Comparison of ENCODE assay signal across 26 mouse cellular contexts in the genomic region with DNA sequence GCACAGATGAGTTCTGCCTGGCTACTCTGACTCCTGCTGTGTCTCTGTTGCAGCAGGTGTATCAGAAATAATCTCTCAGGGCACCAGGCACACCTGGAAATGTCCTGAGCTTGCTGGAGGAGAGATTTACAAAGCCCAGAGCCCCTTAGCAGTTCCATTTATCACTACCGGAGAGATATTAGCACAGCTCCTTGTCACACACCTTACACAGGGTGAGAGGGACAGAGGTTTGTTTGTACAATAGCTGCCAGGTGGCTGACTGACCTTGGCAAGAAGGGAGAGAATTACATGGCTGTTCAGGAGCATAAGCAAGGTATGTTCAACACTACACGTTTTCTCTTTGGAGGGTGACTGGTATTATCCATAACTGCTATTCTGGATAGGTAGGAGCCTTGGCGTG. TPM values are rescaled to one million over a fixed set of nuclear protein-coding genes. Genes with fewer than 3 reads are reported as not detected.
DNase-seq lines count a peak whose midpoint lies in the region; ATAC-seq and TF ChIP-seq lines count a peak whose summit lies in the region.
"Had no signal": no experiment of that assay in that cellular context is flagged by ENCODE, and none has a peak within 500 bp of the region (broad histone marks: within the 10 kb centered on the region; RNA-seq: fewer than 3 reads in every experiment).

No protein-coding gene starts in this region.

- no peak overlapping the region for H3K4me3 ChIP-seq in intestine, embryonic 15.5 days (replicated peaks)
- H3K4me3 ChIP-seq in intestine, postnatal 0 days (ENCODE audit: low read depth, low read length) = no peak overlapping the region
- H3K4me3 ChIP-seq in intestine, embryonic 16.5 days (ENCODE audit: low read length) = no peak overlapping the region
- no peak overlapping the region for H3K4me3 ChIP-seq in stomach, embryonic 16.5 days (replicated peaks; ENCODE audit: low read length)
- H3K4me3 ChIP-seq: embryonic facial prominence, embryonic 13.5 days; embryonic facial prominence, embryonic 15.5 days; erythroblast, embryonic 14.5 days; forebrain, embryonic 10.5 days; forebrain, embryonic 12.5 days had no signal

- no peak overlapping the region for H3K9ac ChIP-seq in intestine, embryonic 15.5 days
- H3K9ac ChIP-seq in intestine, postnatal 0 days (ENCODE audit: low read depth, low read length) = no peak overlapping the region
- no peak overlapping the region for H3K9ac ChIP-seq in intestine, embryonic 16.5 days (ENCODE audit: low read depth, low read length)
- no peak overlapping the region for H3K9ac ChIP-seq in stomach, embryonic 16.5 days (ENCODE audit: low read length)
- H3K9ac ChIP-seq: embryonic facial prominence, embryonic 13.5 days; embryonic facial prominence, embryonic 15.5 days; forebrain, embryonic 12.5 days had no signal

- peaks cover 5% of the 10 kb centered on the region for H3K4me1 ChIP-seq in intestine, embryonic 15.5 days (replicated peaks)
- peaks cover 3% of the 10 kb centered on the region; the same call in 1 of the 2 replicates for H3K4me1 ChIP-seq in intestine, postnatal 0 days (replicated peaks; ENCODE audit: control insufficient read depth, insufficient read depth, low read length)
- peaks cover 6% of the 10 kb centered on the region; the same call in 1 of the 2 replicates for H3K4me1 ChIP-seq in intestine, embryonic 16.5 days (ENCODE audit: control insufficient read depth, insufficient read depth, low read length)
- H3K4me1 ChIP-seq in stomach, embryonic 16.5 days (ENCODE audit: control insufficient read depth, insufficient read depth, low read length) = peaks cover 4% of the 10 kb centered on the region

- no peaks in the 10 kb centered on the region for H3K9me3 ChIP-seq in intestine, embryonic 15.5 days
- H3K9me3 ChIP-seq in intestine, postnatal 0 days (ENCODE audit: control insufficient read depth) = no peaks in the 10 kb centered on the region
- H3K9me3 ChIP-seq in intestine, embryonic 16.5 days (ENCODE audit: control insufficient read depth, low read length) = no peaks in the 10 kb centered on the region
- H3K9me3 ChIP-seq in stomach, embryonic 16.5 days (replicated peaks; ENCODE audit: control insufficient read depth, low read length) = no peaks in the 10 kb centered on the region
- H3K9me3 ChIP-seq: embryonic facial prominence, embryonic 13.5 days; embryonic facial prominence, embryonic 15.5 days; forebrain, embryonic 10.5 days; forebrain, embryonic 12.5 days; G1E had no signal

- peak overlapping the region; percentile 36; the same call in 1 of the 2 replicates for H3K27ac ChIP-seq in intestine, embryonic 15.5 days
- H3K27ac ChIP-seq in intestine, postnatal 0 days (ENCODE audit: low read depth, low read length) = no peak overlapping the region
- H3K27ac ChIP-seq in intestine, embryonic 16.5 days (ENCODE audit: low read length) = no peak overlapping the region; the same call in 1 of the 2 replicates
- peak overlapping the region; percentile 3; the same call in 1 of the 2 replicates for H3K27ac ChIP-seq in stomach, embryonic 16.5 days (ENCODE audit: low read length)
- H3K27ac ChIP-seq: embryonic facial prominence, embryonic 13.5 days; embryonic facial prominence, embryonic 15.5 days; forebrain, embryonic 10.5 days; forebrain, embryonic 12.5 days had no signal

- DNase-seq in neural tube, embryonic 10.5 days (ENCODE audit: extremely low spot score, low spot score) = no peak
- DNase-seq: adrenal gland, adult 8-10 months; adrenal gland, postnatal 14 days; adrenal gland, postnatal 36 days; B cell, adult 2 months; cerebellum, adult 11-12 months; cerebellum, adult 9-11 months; cerebellum, postnatal 14 days; cerebellum, postnatal 36 days; embryo, embryonic 11 days had no signal

- no peaks in the 10 kb centered on the region for H3K36me3 ChIP-seq in intestine, embryonic 15.5 days
- 0 out of 2 replicates have a peak, but pooled peaks cover 4% of the 10 kb centered on the region for H3K36me3 ChIP-seq in intestine, postnatal 0 days (ENCODE audit: control insufficient read depth, insufficient read depth)
- H3K36me3 ChIP-seq in intestine, embryonic 16.5 days (ENCODE audit: control insufficient read depth, insufficient read depth, low read length) = no peaks in the 10 kb centered on the region
- no peaks in the 10 kb centered on the region for H3K36me3 ChIP-seq in stomach, embryonic 16.5 days (ENCODE audit: control insufficient read depth, insufficient read depth, low read length)
- H3K36me3 ChIP-seq: G1E had no signal

- H3K27me3 ChIP-seq in intestine, embryonic 15.5 days (replicated peaks) = no peaks in the 10 kb centered on the region
- no peaks in the 10 kb centered on the region for H3K27me3 ChIP-seq in intestine, postnatal 0 days (replicated peaks; ENCODE audit: control insufficient read depth, insufficient read depth, low read length)
- no peaks in the 10 kb centered on the region for H3K27me3 ChIP-seq in intestine, embryonic 16.5 days (replicated peaks; ENCODE audit: control insufficient read depth, insufficient read depth, low read length)
- H3K27me3 ChIP-seq in stomach, embryonic 16.5 days (ENCODE audit: control insufficient read depth, insufficient read depth, low read length) = no peaks in the 10 kb centered on the region
- H3K27me3 ChIP-seq: CH12.LX; embryonic facial prominence, embryonic 13.5 days; embryonic facial prominence, embryonic 15.5 days; forebrain, embryonic 12.5 days; Patski had no signal

- no peak for TF ChIP-seq CTCF in intestine, postnatal 0 days (IDR thresholded peaks at IDR 0.05; ENCODE audit: low read depth)

- peak; percentile 51 for ATAC-seq in intestine, embryonic 15.5 days
- ATAC-seq in intestine, postnatal 0 days = no peak
- peak; percentile 68 for ATAC-seq in intestine, embryonic 16.5 days
- peak; percentile 73 for ATAC-seq in stomach, embryonic 16.5 days (ENCODE audit: insufficient read depth, low FRiP score)
- ATAC-seq: activated CD4-positive, CD25-positive, alpha-beta regulatory T cell, adult 4 months; CD4-positive, CD25-positive, alpha-beta regulatory T cell, adult 4 months; forebrain, embryonic 14.5 days; forebrain, embryonic 16.5 days; Patski had no signal

- WGBS in intestine, embryonic 15.5 days = 62% methylated on average over 3 of the region's 3 CpGs
- WGBS in intestine, postnatal 0 days = 53% methylated on average over 3 of the region's 3 CpGs
- 67% methylated on average over 3 of the region's 3 CpGs for WGBS in intestine, embryonic 16.5 days
- 60% methylated on average over 3 of the region's 3 CpGs for WGBS in stomach, embryonic 16.5 days

- no peak overlapping the region for H3K4me2 ChIP-seq in intestine, embryonic 15.5 days (replicated peaks)
- no peak overlapping the region for H3K4me2 ChIP-seq in intestine, postnatal 0 days (replicated peaks; ENCODE audit: low read depth)
- no peak overlapping the region for H3K4me2 ChIP-seq in intestine, embryonic 16.5 days (ENCODE audit: low read depth, low read length)
- no peak overlapping the region for H3K4me2 ChIP-seq in stomach, embryonic 16.5 days (ENCODE audit: low read depth, low read length)
- H3K4me2 ChIP-seq: embryonic facial prominence, embryonic 13.5 days; embryonic facial prominence, embryonic 15.5 days; forebrain, embryonic 12.5 days had no signal

RNA-seq across cellular contexts. Expression of a gene that starts 35.6 kb away (rescaled TPM):
- 30.2 and 33.3 TPM in 2 replicates for polyA plus RNA-seq in intestine, embryonic 15.5 days (2015; fragmentation: Nextera tagmentation; extraction: Ambion mirVana)
- polyA plus RNA-seq in intestine, postnatal 0 days (2015; fragmentation: Nextera tagmentation; extraction: Ambion mirVana) = 128 and 153 TPM in 2 replicates
- 49.8 and 61.7 TPM in 2 replicates for polyA plus RNA-seq in intestine, embryonic 16.5 days (2015; fragmentation: Nextera tagmentation; extraction: Ambion mirVana)
- polyA plus RNA-seq in stomach, embryonic 16.5 days (2015; fragmentation: Nextera tagmentation; extraction: Ambion mirVana) = 58.9 and 64.9 TPM in 2 replicates
- polyA plus RNA-seq: erythroblast, embryonic 14.5 days; forebrain, embryonic 12.5 days; forebrain, embryonic 14.5 days had no signal

Comparison
In these comparisons a context has a peak if more than half of its experiments do, and no peak if none do; other contexts are left out.
1. H3K27ac ChIP-seq: peak in intestine, embryonic 15.5 days (single experiment) and stomach, embryonic 16.5 days (single experiment); none in intestine, postnatal 0 days (single experiment) and intestine, embryonic 16.5 days (single experiment).